Mouse (Mus musculus): ENCODE measurements around the gene Olfr1013. TPM values are rescaled to one million over a fixed set of nuclear protein-coding genes. Genes with fewer than 3 reads are reported as not detected.

Olfr1013 gene
- not detected in 2 replicates for polyA plus RNA-seq (2012; ENCODE audit: insufficient read depth, insufficient read length, low replicate concordance, missing spikeins)

DNA sequence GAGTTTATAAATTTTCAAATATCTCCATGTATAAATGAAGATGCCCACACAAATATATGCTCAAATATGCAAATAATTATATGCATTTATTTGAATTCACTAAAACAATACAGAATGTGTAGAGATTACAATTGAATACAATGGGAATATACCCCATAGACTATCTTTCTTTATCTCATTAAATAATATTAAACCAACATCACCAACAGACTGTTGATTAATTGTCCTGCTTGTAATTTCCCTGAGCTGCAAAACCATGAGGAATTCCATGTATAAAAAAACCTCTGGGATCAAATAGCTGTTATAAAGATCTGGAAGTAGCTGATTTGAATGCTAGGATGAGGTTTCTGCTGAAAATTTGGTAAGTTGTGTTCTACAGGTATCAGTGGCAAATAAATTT lies at the start of gene Olfr1013:
Olfr1013 (plus strand) TSS at position 301 of the 400 bp plus-strand sequence.
- Histone ChIP-seq H3K4me1 (ENCODE audit: control insufficient read depth, insufficient read depth, low read length) (no peaks in the 10 kb centered on the region), H3K4me3 (ENCODE audit: insufficient read depth, low read depth, low read length) (no peak within 1 kb of the TSS), H3K27ac (ENCODE audit: insufficient read depth, low read depth, low read length) (no peak within 1 kb of the TSS)
- TF ChIP-seq CTCF (IDR thresholded peaks at IDR 0.05; ENCODE audit: insufficient read depth, low read depth, low read length) = no peak
- no peak for TF ChIP-seq POLR2A (IDR thresholded peaks at IDR 0.05; ENCODE audit: insufficient read depth, low read depth, low read length)

- 11% methylated on average over 3 of the region's 3 CpGs for WGBS
- Histone ChIP-seq H3K4me3 (ENCODE audit: insufficient read depth, low read depth, low read length) (no peak overlapping the region), H3K4me1 (ENCODE audit: control insufficient read depth, insufficient read depth, low read length) (no peaks in the 10 kb centered on the region), H3K27ac (ENCODE audit: insufficient read depth, low read depth, low read length) (no peak overlapping the region)
- TF ChIP-seq CTCF (IDR thresholded peaks at IDR 0.05; ENCODE audit: insufficient read depth, low read depth, low read length) = no peak
- TF ChIP-seq POLR2A (IDR thresholded peaks at IDR 0.05; ENCODE audit: insufficient read depth, low read depth, low read length) = no peak
These were observed 41.1 kb upstream of the Olfr1013 start for GRCm38 (mm10) chr2:85725793-85726192.

DNA sequence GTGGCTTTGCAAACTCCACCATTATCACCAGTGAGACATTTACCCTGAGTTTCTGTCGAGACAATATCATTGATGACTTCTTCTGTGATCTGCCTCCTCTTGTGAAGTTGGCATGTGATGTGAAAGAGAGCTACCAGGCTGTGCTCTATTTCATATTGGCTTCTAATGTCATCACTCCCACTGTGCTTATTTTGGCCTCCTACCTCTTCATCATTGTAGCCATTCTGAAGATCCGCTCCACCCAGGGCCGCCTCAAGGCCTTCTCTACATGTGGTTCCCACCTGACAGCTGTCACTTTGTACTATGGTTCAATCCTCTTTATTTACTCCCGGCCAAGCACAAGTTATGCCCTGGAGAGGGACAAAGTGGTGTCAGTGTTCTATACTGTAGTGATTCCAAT lies 13.1 kb upstream of the Olfr1013 start:
- TF ChIP-seq POLR2A (IDR thresholded peaks at IDR 0.05; ENCODE audit: insufficient read depth, low read depth, low read length) = no peak
- no peaks in the 10 kb centered on the region for H3K4me1 ChIP-seq (ENCODE audit: control insufficient read depth, insufficient read depth, low read length)
- no peak overlapping the region for H3K4me3 ChIP-seq (ENCODE audit: insufficient read depth, low read depth, low read length)
- H3K27ac ChIP-seq (ENCODE audit: insufficient read depth, low read depth, low read length) = no peak overlapping the region
- 80% methylated on average over 4 of the region's 4 CpGs for WGBS

GRCm38 (mm10) chr2:85762666-85763065 lies 4.2 kb upstream of the Olfr1013 start, which contains the start of gene Olfr1012:
TSS of gene Olfr1012 (minus strand) at chr2:85762766.
- H3K27ac ChIP-seq (ENCODE audit: insufficient read depth, low read depth, low read length) = no peak within 1 kb of the TSS
- no peak within 1 kb of the TSS for H3K4me3 ChIP-seq (ENCODE audit: insufficient read depth, low read depth, low read length)
- 71% methylated on average over 1 of the region's 1 CpGs for WGBS
- TF ChIP-seq CTCF (IDR thresholded peaks at IDR 0.05; ENCODE audit: insufficient read depth, low read depth, low read length) = no peak
- no peak for TF ChIP-seq POLR2A (IDR thresholded peaks at IDR 0.05; ENCODE audit: insufficient read depth, low read depth, low read length)
- no peaks in the 10 kb centered on the region for H3K4me1 ChIP-seq (ENCODE audit: control insufficient read depth, insufficient read depth, low read length)

- no peak within 1 kb of the TSS for H3K4me3 ChIP-seq (ENCODE audit: insufficient read depth, low read depth, low read length)
- no peak within 1 kb of the TSS for H3K27ac ChIP-seq (ENCODE audit: insufficient read depth, low read depth, low read length)
- TF ChIP-seq POLR2A (IDR thresholded peaks at IDR 0.05; ENCODE audit: insufficient read depth, low read depth, low read length) (no peak), CTCF (IDR thresholded peaks at IDR 0.05; ENCODE audit: insufficient read depth, low read depth, low read length) (no peak)
- H3K4me1 ChIP-seq (ENCODE audit: control insufficient read depth, insufficient read depth, low read length) = no peaks in the 10 kb centered on the region
These were observed 5.5 kb downstream of the Olfr1013 start, which contains the start of gene Olfr1014 for GRCm38 (mm10) chr2:85772413-85772812. TSS of gene Olfr1014 (plus strand) at chr2:85772713.

DNA sequence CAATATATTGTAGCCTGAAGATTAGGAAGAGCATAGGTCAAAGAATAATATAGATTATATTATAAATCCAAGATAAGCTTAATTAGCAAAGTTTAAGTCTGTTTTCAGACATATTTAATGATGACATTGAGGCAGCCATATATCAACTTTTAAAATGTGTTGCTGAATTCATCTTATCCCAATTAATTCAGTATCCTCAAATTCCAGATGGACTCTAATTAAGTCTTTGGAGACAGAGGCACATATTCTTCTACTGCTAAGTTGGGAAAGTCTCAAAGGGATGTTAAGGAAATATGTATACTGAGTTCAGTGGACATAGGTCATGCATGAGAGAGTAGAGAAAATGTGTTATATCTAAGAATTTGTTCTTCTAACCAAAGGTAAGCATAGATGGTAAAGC lies 14.8 kb downstream of the Olfr1013 start, which contains the start of gene Olfr1015:
Olfr1015 (plus strand) TSS at position 301 of the 400 bp plus-strand sequence.
- no peak for TF ChIP-seq CTCF (IDR thresholded peaks at IDR 0.05; ENCODE audit: insufficient read depth, low read depth, low read length)
- TF ChIP-seq POLR2A (IDR thresholded peaks at IDR 0.05; ENCODE audit: insufficient read depth, low read depth, low read length) = no peak
- Histone ChIP-seq H3K4me3 (ENCODE audit: insufficient read depth, low read depth, low read length) (no peak within 1 kb of the TSS), H3K4me1 (ENCODE audit: control insufficient read depth, insufficient read depth, low read length) (no peaks in the 10 kb centered on the region), H3K27ac (ENCODE audit: insufficient read depth, low read depth, low read length) (no peak within 1 kb of the TSS)

DNA sequence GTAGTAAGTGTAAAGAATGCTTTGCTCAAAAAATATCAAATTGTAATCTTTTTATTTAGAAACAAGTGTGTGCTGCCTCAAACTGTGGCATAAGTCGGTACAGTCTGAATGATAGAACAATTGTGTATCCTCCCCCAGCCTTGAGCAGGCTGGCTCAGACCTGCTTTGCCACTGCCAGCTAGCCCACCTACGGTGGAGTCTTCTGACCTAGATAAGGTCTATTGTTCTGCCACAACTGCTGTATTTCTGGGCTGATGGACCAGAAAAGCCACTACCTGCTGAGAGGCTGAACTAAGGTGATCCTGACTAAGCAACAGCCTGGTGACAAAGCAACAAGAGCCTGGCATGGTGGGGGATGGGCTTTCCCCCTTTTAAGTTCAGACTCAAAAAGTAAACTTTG lies 25.4 kb downstream of the Olfr1013 start:
- no peak overlapping the region for H3K27ac ChIP-seq (ENCODE audit: insufficient read depth, low read depth, low read length)
- no peak for TF ChIP-seq CTCF (IDR thresholded peaks at IDR 0.05; ENCODE audit: insufficient read depth, low read depth, low read length)
- no peak for TF ChIP-seq POLR2A (IDR thresholded peaks at IDR 0.05; ENCODE audit: insufficient read depth, low read depth, low read length)
- 11% methylated on average over 2 of the region's 2 CpGs for WGBS
- no peaks in the 10 kb centered on the region for H3K4me1 ChIP-seq (ENCODE audit: control insufficient read depth, insufficient read depth, low read length)
- H3K4me3 ChIP-seq (ENCODE audit: insufficient read depth, low read depth, low read length) = no peak overlapping the region

GRCm38 (mm10) chr2:85802444-85802843 lies 35.5 kb downstream of the Olfr1013 start, which contains the start of gene Olfr1016:
TSS of gene Olfr1016 (minus strand) at chr2:85802544.
- TF ChIP-seq POLR2A (IDR thresholded peaks at IDR 0.05; ENCODE audit: insufficient read depth, low read depth, low read length) (no peak), CTCF (IDR thresholded peaks at IDR 0.05; ENCODE audit: insufficient read depth, low read depth, low read length) (no peak)
- Histone ChIP-seq H3K27ac (ENCODE audit: insufficient read depth, low read depth, low read length) (no peak within 1 kb of the TSS), H3K4me3 (ENCODE audit: insufficient read depth, low read depth, low read length) (no peak within 1 kb of the TSS), H3K4me1 (ENCODE audit: control insufficient read depth, insufficient read depth, low read length) (no peaks in the 10 kb centered on the region)
- 93% methylated on average over 2 of the region's 2 CpGs for WGBS

GRCm38 (mm10) chr2:85804501-85804900 lies 37.6 kb downstream of the Olfr1013 start:
- H3K4me3 ChIP-seq (ENCODE audit: insufficient read depth, low read depth, low read length) = no peak overlapping the region
- TF ChIP-seq POLR2A (IDR thresholded peaks at IDR 0.05; ENCODE audit: insufficient read depth, low read depth, low read length) = no peak
- no peak for TF ChIP-seq CTCF (IDR thresholded peaks at IDR 0.05; ENCODE audit: insufficient read depth, low read depth, low read length)
- WGBS = 92% methylated on average over 4 of the region's 4 CpGs
- no peaks in the 10 kb centered on the region for H3K4me1 ChIP-seq (ENCODE audit: control insufficient read depth, insufficient read depth, low read length)
- no peak overlapping the region for H3K27ac ChIP-seq (ENCODE audit: insufficient read depth, low read depth, low read length)

GRCm38 (mm10) chr2:85818179-85818578 lies 51.3 kb downstream of the Olfr1013 start, which contains the start of gene Olfr1018:
TSS of gene Olfr1018 (plus strand) at chr2:85818479.
- H3K27ac ChIP-seq (ENCODE audit: insufficient read depth, low read depth, low read length) = no peak within 1 kb of the TSS
- TF ChIP-seq POLR2A (IDR thresholded peaks at IDR 0.05; ENCODE audit: insufficient read depth, low read depth, low read length) = no peak
- no peak for TF ChIP-seq CTCF (IDR thresholded peaks at IDR 0.05; ENCODE audit: insufficient read depth, low read depth, low read length)
- H3K4me1 ChIP-seq (ENCODE audit: control insufficient read depth, insufficient read depth, low read length) = no peaks in the 10 kb centered on the region
- no peak within 1 kb of the TSS for H3K4me3 ChIP-seq (ENCODE audit: insufficient read depth, low read depth, low read length)

Other genes with a start within 250 kb of the Olfr1013 start
- not detected in 2 replicates for gene 4833423E24Rik, start 248.1 kb upstream of the Olfr1013 start, polyA plus RNA-seq (2012; ENCODE audit: insufficient read depth, insufficient read length, low replicate concordance, missing spikeins)
- not detected in 2 replicates for gene Olfr996, start 187.9 kb upstream of the Olfr1013 start, polyA plus RNA-seq (2012; ENCODE audit: insufficient read depth, insufficient read length, low replicate concordance, missing spikeins)
- not detected in 2 replicates for gene Olfr998, start 178.2 kb upstream of the Olfr1013 start, polyA plus RNA-seq (2012; ENCODE audit: insufficient read depth, insufficient read length, low replicate concordance, missing spikeins)
- not detected in 2 replicates for gene Olfr1000, start 155.2 kb upstream of the Olfr1013 start, polyA plus RNA-seq (2012; ENCODE audit: insufficient read depth, insufficient read length, low replicate concordance, missing spikeins)
- not detected in 2 replicates for gene Olfr1002, start 116.4 kb upstream of the Olfr1013 start, polyA plus RNA-seq (2012; ENCODE audit: insufficient read depth, insufficient read length, low replicate concordance, missing spikeins)
- gene Olfr154, start 102.6 kb upstream of the Olfr1013 start, polyA plus RNA-seq (2012; ENCODE audit: insufficient read depth, insufficient read length, low replicate concordance, missing spikeins) = not detected in 2 replicates
- not detected in 2 replicates for gene Olfr1006, start 88.3 kb upstream of the Olfr1013 start, polyA plus RNA-seq (2012; ENCODE audit: insufficient read depth, insufficient read length, low replicate concordance, missing spikeins)
- gene Olfr1008, start 77.7 kb upstream of the Olfr1013 start, polyA plus RNA-seq (2012; ENCODE audit: insufficient read depth, insufficient read length, low replicate concordance, missing spikeins) = not detected in 2 replicates
- gene Olfr1009, start 51.7 kb upstream of the Olfr1013 start, polyA plus RNA-seq (2012; ENCODE audit: insufficient read depth, insufficient read length, low replicate concordance, missing spikeins) = not detected in 2 replicates
- gene Olfr1012, start 4.3 kb upstream of the Olfr1013 start, polyA plus RNA-seq (2012; ENCODE audit: insufficient read depth, insufficient read length, low replicate concordance, missing spikeins) = not detected in 2 replicates
- gene Olfr1014, start 5.6 kb downstream of the Olfr1013 start, polyA plus RNA-seq (2012; ENCODE audit: insufficient read depth, insufficient read length, low replicate concordance, missing spikeins) = not detected in 2 replicates
- not detected in 2 replicates for gene Olfr1015, start 14.9 kb downstream of the Olfr1013 start, polyA plus RNA-seq (2012; ENCODE audit: insufficient read depth, insufficient read length, low replicate concordance, missing spikeins)
- not detected in 2 replicates for gene Olfr1016, start 35.4 kb downstream of the Olfr1013 start, polyA plus RNA-seq (2012; ENCODE audit: insufficient read depth, insufficient read length, low replicate concordance, missing spikeins)
- gene Olfr1018, start 51.4 kb downstream of the Olfr1013 start, polyA plus RNA-seq (2012; ENCODE audit: insufficient read depth, insufficient read length, low replicate concordance, missing spikeins) = not detected in 2 replicates
- gene Olfr1019, start 78.4 kb downstream of the Olfr1013 start, polyA plus RNA-seq (2012; ENCODE audit: insufficient read depth, insufficient read length, low replicate concordance, missing spikeins) = not detected in 2 replicates
- not detected in 2 replicates for gene Olfr1020, start 79.9 kb downstream of the Olfr1013 start, polyA plus RNA-seq (2012; ENCODE audit: insufficient read depth, insufficient read length, low replicate concordance, missing spikeins)
- gene Olfr1022, start 101.5 kb downstream of the Olfr1013 start, polyA plus RNA-seq (2012; ENCODE audit: insufficient read depth, insufficient read length, low replicate concordance, missing spikeins) = not detected in 2 replicates
- not detected in 2 replicates for gene Olfr1023, start 118.5 kb downstream of the Olfr1013 start, polyA plus RNA-seq (2012; ENCODE audit: insufficient read depth, insufficient read length, low replicate concordance, missing spikeins)
- not detected in 2 replicates for gene Olfr1024, start 138.0 kb downstream of the Olfr1013 start, polyA plus RNA-seq (2012; ENCODE audit: insufficient read depth, insufficient read length, low replicate concordance, missing spikeins)
- gene Olfr1025-ps1, start 148.1 kb downstream of the Olfr1013 start, polyA plus RNA-seq (2012; ENCODE audit: insufficient read depth, insufficient read length, low replicate concordance, missing spikeins) = not detected in 2 replicates
- not detected in 2 replicates for gene Olfr1026, start 154.5 kb downstream of the Olfr1013 start, polyA plus RNA-seq (2012; ENCODE audit: insufficient read depth, insufficient read length, low replicate concordance, missing spikeins)
- gene Olfr1028, start 183.3 kb downstream of the Olfr1013 start, polyA plus RNA-seq (2012; ENCODE audit: insufficient read depth, insufficient read length, low replicate concordance, missing spikeins) = not detected in 2 replicates
- gene Olfr1029, start 206.8 kb downstream of the Olfr1013 start, polyA plus RNA-seq (2012; ENCODE audit: insufficient read depth, insufficient read length, low replicate concordance, missing spikeins) = not detected in 2 replicates
- gene Olfr1030, start 212.2 kb downstream of the Olfr1013 start, polyA plus RNA-seq (2012; ENCODE audit: insufficient read depth, insufficient read length, low replicate concordance, missing spikeins) = not detected in 2 replicates
- gene Olfr1031, start 223.2 kb downstream of the Olfr1013 start, polyA plus RNA-seq (2012; ENCODE audit: insufficient read depth, insufficient read length, low replicate concordance, missing spikeins) = not detected in 2 replicates
- gene Olfr1032, start 238.4 kb downstream of the Olfr1013 start, polyA plus RNA-seq (2012; ENCODE audit: insufficient read depth, insufficient read length, low replicate concordance, missing spikeins) = not detected in 2 replicates